Mouse (Mus musculus) heart, embryonic 15.5 days (tissue): ENCODE data around the gene Perp. TPM values are rescaled to one million over a fixed set of nuclear protein-coding genes. Genes with fewer than 3 reads are reported as not detected.

ENCODE experiments used
- ATAC-seq: fragments of 200-750 bp; cut with Nextera tagmentation; replicated peaks from 2 replicates; pipeline ENCODE4 v1.8.0; 2017; ENCODE audit warnings: low read depth, moderate TSS enrichment; ENCODE audit not compliant: insufficient number of reproducible peaks, insufficient read depth, low FRiP score
- H3K27ac ChIP-seq: fragments of 300-500 bp; sonication (generic); 2 replicates; pipeline ENCODE4 v1.5.1; 2015; ENCODE audit warnings: mild to moderate bottlenecking, inconsistent platforms
- H3K27me3 ChIP-seq: fragments of 300-500 bp; sonication (generic); 2 replicates; pipeline ENCODE4 v1.6.1; 2015; ENCODE audit warnings: inconsistent platforms
- H3K36me3 ChIP-seq: fragments of 300-500 bp; sonication (generic); 2 replicates; pipeline ENCODE4 v1.6.1; 2015; ENCODE audit warnings: mild to moderate bottlenecking, inconsistent platforms
- H3K4me1 ChIP-seq: fragments of 300-500 bp; sonication (generic); replicated peaks from 2 replicates; pipeline ENCODE4 v1.6.1; 2015; ENCODE audit warnings: inconsistent platforms
- H3K4me2 ChIP-seq: fragments of 300-500 bp; sonication (generic); 2 replicates; pipeline ENCODE4 v1.6.1; 2015; ENCODE audit warnings: inconsistent platforms, mild to moderate bottlenecking, moderate library complexity
- H3K4me3 ChIP-seq: fragments of 300-500 bp; sonication (generic); 2 replicates; pipeline ENCODE4 v1.5.1; 2015; ENCODE audit warnings: mild to moderate bottlenecking, inconsistent platforms
- H3K9ac ChIP-seq: fragments of 300-500 bp; sonication (generic); 2 replicates; pipeline ENCODE4 v1.6.1; 2015; ENCODE audit warnings: mild to moderate bottlenecking, inconsistent platforms
- H3K9me3 ChIP-seq: fragments of 300-500 bp; sonication (generic); replicated peaks from 2 replicates; pipeline ENCODE4 v1.6.1; 2016; ENCODE audit warnings: inconsistent platforms
- WGBS: fragments of 180-500 bp; shearing (Covaris S2); methylation state at CpG from one replicate; pipeline ENCODE4 v1.1.7; 2015; ENCODE audit warnings: mixed read lengths; 5-methylcytosine and 5-hydroxymethylcytosine counted together
- polyA plus RNA-seq: library from polyadenylated mRNA; unstranded; fragments of >200 nt; fragmentation: Nextera tagmentation; extraction: Ambion mirVana; gene quantifications from 2 replicates; pipeline ENCODE4 v1.2.1, GENCODE M21; 2015

The Perp gene
- polyA plus RNA-seq, 1 experiment from 2014 or later: 194 TPM

DNA sequence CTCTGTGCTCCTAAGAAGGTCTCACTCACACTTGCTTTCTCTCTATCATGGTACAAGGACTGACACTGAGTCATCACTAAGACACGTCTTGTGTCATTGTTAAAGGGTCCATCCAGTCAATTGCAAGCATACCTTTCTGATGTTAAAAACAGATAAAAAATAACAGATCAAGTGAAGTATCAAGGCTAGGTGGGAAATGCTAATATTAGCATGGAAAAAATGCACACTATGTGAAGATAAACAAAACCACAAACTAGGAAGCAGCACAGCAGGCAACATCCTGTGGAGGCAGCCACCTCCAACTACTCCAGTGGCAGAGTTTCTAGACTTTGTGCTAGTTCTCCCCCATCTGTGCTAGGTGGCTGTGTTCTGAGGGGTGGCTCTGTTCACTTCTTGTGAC, 47.3 kb downstream of the Perp start:
- Histone ChIP-seq H3K9ac (no peak overlapping the region), H3K4me2 (no peak overlapping the region), H3K9me3 (no peaks in the 10 kb centered on the region), H3K27ac (no peak overlapping the region), H3K36me3 (no peaks in the 10 kb centered on the region), H3K4me1 (peaks cover 6% of the 10 kb centered on the region), H3K4me3 (no peak overlapping the region), H3K27me3 (no peaks in the 10 kb centered on the region)
- WGBS: 47% methylated on average over 1 of the region's 1 CpGs
- ATAC-seq: no peak

GRCm38 (mm10) chr10:18894259-18895166, 49.7 kb downstream of the Perp start:
- no peak overlapping the region for H3K27ac ChIP-seq
- H3K36me3 ChIP-seq: no peaks in the 10 kb centered on the region
- H3K9me3 ChIP-seq: no peaks in the 10 kb centered on the region
- H3K9ac ChIP-seq: no peak overlapping the region
- no peak overlapping the region for H3K4me3 ChIP-seq
- no peak overlapping the region for H3K4me2 ChIP-seq
- WGBS: 36% methylated on average over 6 of the region's 6 CpGs
- no peaks in the 10 kb centered on the region for H3K27me3 ChIP-seq
- no peak for ATAC-seq
- no peaks in the 10 kb centered on the region for H3K4me1 ChIP-seq

- no peaks in the 10 kb centered on the region for H3K4me1 ChIP-seq
- H3K27ac ChIP-seq: no peak overlapping the region
- H3K9ac ChIP-seq: no peak overlapping the region
- no peak for ATAC-seq
- no peak overlapping the region for H3K4me3 ChIP-seq
- 9% methylated on average over 6 of the region's 6 CpGs for WGBS
- no peaks in the 10 kb centered on the region for H3K27me3 ChIP-seq
- no peak overlapping the region for H3K4me2 ChIP-seq
- H3K36me3 ChIP-seq: no peaks in the 10 kb centered on the region
- no peaks in the 10 kb centered on the region for H3K9me3 ChIP-seq
These were observed 59.3 kb downstream of the Perp start for GRCm38 (mm10) chr10:18904108-18904507.

Other genes with a start within 250 kb of the Perp start
- 0.29 and 0.53 TPM in 2 replicates for gene Arfgef3, start 101.1 kb upstream of the Perp start, polyA plus RNA-seq
- 0.08 TPM in 1 of 2 replicates, not detected in the other for gene Gm4922, start 58.2 kb upstream of the Perp start, polyA plus RNA-seq
- 2.4 and 3.5 TPM in 2 replicates for gene Tnfaip3, start 170.6 kb downstream of the Perp start, polyA plus RNA-seq